Mouse (Mus musculus): ENCODE measurements around the gene Ubash3a.

GRCm38 (mm10) chr17:31295892-31296781 lies 88.5 kb downstream of the Ubash3a start:
- TF ChIP-seq TAL1 (IDR thresholded peaks at IDR 0.05; ENCODE audit: low read length) (no peak), GATA1 (IDR thresholded peaks at IDR 0.05; ENCODE audit: low read length) (no peak)
